ENCODE assay signal across 1 mouse cellular context in genomic region chr12:112985346-112985745, GRCm38 (mm10).
TF ChIP-seq lines count a peak whose summit lies in the region.

No protein-coding gene starts in this region.

TF ChIP-seq in CH12.LX, 34 proteins besides CTCF, POLR2A, EP300 and RAD21:
- TF ChIP-seq CHD2 (IDR thresholded peaks at IDR 0.05; ENCODE audit: low read length) (no peak), ZMIZ1 (IDR thresholded peaks at IDR 0.05; ENCODE audit: low read depth, low read length) (no peak), POLR2AphosphoS2 (IDR thresholded peaks at IDR 0.05; ENCODE audit: low read depth, low read length) (no peak), UBTF (IDR thresholded peaks at IDR 0.05; ENCODE audit: low read depth, low read length) (no peak), ZKSCAN1 (IDR thresholded peaks at IDR 0.05; ENCODE audit: borderline replicate concordance, low read depth, low read length) (no peak), SIN3A (IDR thresholded peaks at IDR 0.05; ENCODE audit: low read length) (no peak), JUN (IDR thresholded peaks at IDR 0.05; ENCODE audit: insufficient read depth, low read depth, low read length) (no peak), MAX (IDR thresholded peaks at IDR 0.05; ENCODE audit: low read length) (no peak), TBP (conservative IDR thresholded peaks at IDR 0.05; ENCODE audit: low read depth, low read length) (no peak), TCF12 (IDR thresholded peaks at IDR 0.05; ENCODE audit: low read depth, low read length) (no peak), MAZ (IDR thresholded peaks at IDR 0.05; ENCODE audit: low read depth, low read length) (no peak), JUND (conservative IDR thresholded peaks at IDR 0.05; ENCODE audit: low read depth, low read length) (no peak)
